Mouse (Mus musculus): ENCODE data around the gene Olfr424. TPM values are rescaled to one million over a fixed set of nuclear protein-coding genes. Genes with fewer than 3 reads are reported as not detected.

Gene Olfr424
- total RNA-seq (2021), result not detected
- long read RNA-seq, experiment 1, result 0 reads
- long read RNA-seq, experiment 2, result 0 reads

DNA sequence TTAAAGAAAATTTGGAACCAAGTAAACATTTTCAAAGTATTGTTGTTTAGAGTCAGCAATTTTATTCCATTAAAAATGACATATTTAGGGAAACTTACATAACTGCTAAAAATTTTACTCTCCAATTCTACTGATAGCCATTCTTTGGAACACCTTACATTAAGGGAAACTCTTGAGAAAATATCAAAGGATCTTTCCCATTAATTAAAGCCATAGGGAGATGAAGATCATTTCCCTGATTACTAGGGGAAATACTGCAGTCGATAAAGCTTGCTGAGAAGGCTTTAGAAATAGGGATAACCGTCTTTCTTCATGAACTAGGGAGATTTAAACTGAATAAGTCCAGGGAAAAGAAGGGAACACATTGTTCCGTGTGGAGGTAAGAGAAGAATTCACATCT, at the start of gene Olfr424:
Olfr424 (plus strand) TSS at position 301 of the 400 bp plus-strand sequence.
- Histone ChIP-seq H3K4me3 (no peak within 1 kb of the TSS), H3K27ac (no peak within 1 kb of the TSS)
- DNase-seq, result no peak
- no peak for TF ChIP-seq CTCF (IDR thresholded peaks at IDR 0.05)
- intact Hi-C loops (cut with DNase I), result no loop called here

DNA sequence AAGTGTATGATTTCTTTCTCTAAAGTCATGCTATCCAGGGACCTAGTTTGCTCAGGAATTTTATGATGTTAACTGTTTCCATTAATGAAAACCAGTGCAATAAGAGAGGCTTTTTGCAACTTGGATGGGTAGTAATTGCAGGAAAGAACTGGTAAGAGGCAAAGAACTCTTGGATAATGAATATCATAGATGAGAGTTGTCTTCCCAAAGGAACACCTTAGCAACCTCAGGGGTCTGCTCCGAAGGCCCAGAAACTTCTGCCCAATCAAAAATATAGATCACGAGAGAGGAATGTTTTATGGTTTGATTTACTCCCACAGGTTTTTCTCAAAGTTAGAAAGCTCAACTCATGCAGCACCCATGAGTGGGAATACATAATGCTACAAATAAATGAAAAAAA, 47.3 kb upstream of the Olfr424 start, which contains the start of gene Olfr429:
Olfr429 (plus strand) TSS at position 301 of the 400 bp plus-strand sequence.
- no peak within 1 kb of the TSS for H3K27ac ChIP-seq
- no peak for DNase-seq
- no peak for TF ChIP-seq CTCF (IDR thresholded peaks at IDR 0.05)
- no peak within 1 kb of the TSS for H3K4me3 ChIP-seq
- intact Hi-C loops (cut with DNase I), result no loop called here

DNA sequence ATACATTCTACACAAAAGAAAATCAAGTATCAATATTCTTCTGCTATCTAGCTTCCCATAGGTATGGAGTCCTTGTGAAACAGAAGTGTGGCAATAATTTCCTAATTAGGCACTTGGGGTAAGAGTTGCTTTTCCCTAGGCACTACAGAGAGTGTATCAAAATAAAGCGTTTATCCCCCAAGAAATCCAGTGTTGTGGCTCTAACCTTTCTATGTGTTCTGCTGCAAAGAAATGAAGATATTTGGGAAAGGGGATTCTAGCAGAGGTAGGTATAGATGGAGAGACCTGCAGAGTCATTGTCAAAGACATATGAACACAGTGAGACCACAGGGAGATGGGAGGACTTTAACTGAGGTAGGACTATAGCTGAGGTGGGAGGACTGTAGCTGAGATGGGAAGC, 34.7 kb upstream of the Olfr424 start, which contains the start of gene Olfr427:
Olfr427 (plus strand) TSS at position 301 of the 400 bp plus-strand sequence.
- intact Hi-C loops (cut with DNase I), result no loop called here
- TF ChIP-seq CTCF (IDR thresholded peaks at IDR 0.05), result no peak
- no peak for DNase-seq
- Histone ChIP-seq H3K27ac (no peak within 1 kb of the TSS), H3K4me3 (no peak within 1 kb of the TSS)

DNA sequence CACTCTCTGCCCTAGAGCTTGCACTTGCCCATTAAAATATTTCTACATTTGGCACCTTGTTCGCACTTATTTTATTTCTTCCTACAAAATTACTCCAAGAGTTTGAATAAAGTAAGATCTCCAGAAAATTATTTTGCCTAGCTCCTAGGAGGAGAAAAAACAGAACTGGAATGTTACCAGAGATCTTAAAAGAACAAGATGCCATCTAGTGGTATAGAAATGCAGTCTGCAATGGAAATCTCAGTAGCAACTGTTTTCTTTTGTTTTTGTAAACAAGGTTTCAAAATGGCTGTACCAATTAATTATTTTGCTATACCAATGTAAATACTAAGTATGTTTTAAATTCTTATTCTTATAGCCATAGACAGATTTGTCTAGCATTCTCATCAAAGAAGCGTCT, 27.6 kb upstream of the Olfr424 start:
- no peak for DNase-seq
- no peak overlapping the region for H3K4me3 ChIP-seq
- no peak overlapping the region for H3K27ac ChIP-seq
- TF ChIP-seq CTCF (IDR thresholded peaks at IDR 0.05), result peak; percentile 54
- intact Hi-C loops (cut with DNase I), result no loop called here

DNA sequence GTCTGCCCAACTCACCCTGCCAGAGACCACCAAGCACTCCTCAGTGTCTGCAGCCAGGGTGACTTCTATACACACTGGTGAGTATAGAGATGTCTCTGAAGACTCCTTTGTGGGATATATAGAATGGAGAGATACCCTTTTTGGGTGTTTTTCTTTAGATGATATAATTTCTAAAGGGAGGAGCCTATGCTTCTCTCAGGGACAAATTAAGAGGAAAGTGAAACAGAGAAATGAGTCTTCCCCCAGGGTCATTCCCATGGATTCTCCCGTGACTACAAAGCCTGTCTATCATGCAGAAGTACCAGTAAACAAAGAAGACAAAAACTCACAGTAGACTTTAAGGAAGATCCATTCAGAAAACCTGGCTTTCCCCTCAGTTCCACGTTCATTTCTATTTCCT, 10.3 kb upstream of the Olfr424 start, which contains the start of gene Olfr231:
Olfr231 (minus strand) TSS at position 101 of the 400 bp plus-strand sequence.
- TF ChIP-seq CTCF (IDR thresholded peaks at IDR 0.05), result no peak
- Histone ChIP-seq H3K4me3 (no peak within 1 kb of the TSS), H3K27ac (no peak within 1 kb of the TSS)
- intact Hi-C loops (cut with DNase I), result no loop called here
- no peak for DNase-seq

DNA sequence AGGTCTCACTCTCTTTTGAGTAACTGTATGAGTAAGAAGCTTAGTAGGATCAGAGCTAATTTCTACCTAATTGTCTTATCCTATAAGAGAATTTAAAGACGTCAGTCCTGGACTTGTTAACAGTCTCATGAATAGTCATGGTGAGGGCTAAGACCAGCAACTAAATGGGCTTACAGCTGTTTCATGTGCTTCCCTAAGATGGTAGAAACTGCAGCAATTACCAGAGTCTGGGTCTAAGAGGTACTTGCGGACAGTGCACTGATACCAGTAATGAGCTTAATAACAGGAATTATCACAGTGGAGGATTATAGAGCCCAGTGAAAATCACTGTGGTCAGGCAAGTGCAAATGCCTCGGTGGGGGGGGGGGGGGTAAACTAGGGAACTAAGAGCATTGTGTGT, 682 bp downstream of the Olfr424 start:
- DNase-seq, result no peak
- intact Hi-C loops (cut with DNase I), result no loop called here

DNA sequence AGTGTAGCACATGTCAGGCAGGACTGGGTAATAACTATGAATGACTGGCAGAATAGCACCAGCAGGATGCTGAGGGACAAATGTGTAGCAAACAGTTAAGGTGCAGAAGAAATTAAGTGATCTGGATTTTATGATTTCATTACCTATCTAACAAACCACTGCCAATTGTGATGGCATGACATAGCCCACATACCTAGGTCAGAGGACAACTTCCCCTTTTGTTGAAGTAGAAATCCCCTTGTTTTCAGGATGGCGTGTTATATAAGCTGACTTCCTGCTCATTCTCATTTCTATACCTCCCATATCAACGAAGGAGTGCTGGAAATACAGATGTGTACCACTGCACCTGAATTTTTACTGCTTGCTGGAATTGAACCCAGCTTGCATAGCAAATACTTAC, 10.1 kb downstream of the Olfr424 start:
- no peak for DNase-seq
- no peak overlapping the region for H3K27ac ChIP-seq
- no peak overlapping the region for H3K4me3 ChIP-seq
- intact Hi-C loops (cut with DNase I), result no loop called here
- TF ChIP-seq CTCF (IDR thresholded peaks at IDR 0.05), result no peak

More for the DNA sequence above, 682 bp downstream of the Olfr424 start:
- Histone ChIP-seq H3K4me3 (no peak overlapping the region), H3K27ac (no peak overlapping the region)
- TF ChIP-seq CTCF (IDR thresholded peaks at IDR 0.05), result no peak

DNA sequence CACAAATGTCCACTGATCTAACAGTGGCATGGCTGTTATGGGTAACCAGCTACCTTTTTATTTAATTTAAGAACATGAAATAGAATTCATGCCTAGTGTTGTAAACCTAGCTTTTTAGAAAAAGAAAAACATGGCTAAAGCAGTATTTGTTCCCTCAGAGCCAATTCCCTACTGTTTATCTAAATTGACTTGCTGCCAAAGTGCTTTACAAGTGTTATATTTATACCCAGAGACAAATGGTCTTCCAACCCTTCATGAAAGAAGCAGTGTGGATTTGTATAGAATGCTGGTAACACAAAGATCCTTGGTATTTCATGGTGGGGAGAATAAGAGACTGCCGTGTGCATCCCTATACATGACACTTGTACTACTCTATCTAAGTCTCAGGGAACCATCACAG, 15.4 kb downstream of the Olfr424 start:
- H3K4me3 ChIP-seq, result no peak overlapping the region
- no peak for TF ChIP-seq CTCF (IDR thresholded peaks at IDR 0.05)
- intact Hi-C loops (cut with DNase I), result no loop called here
- H3K27ac ChIP-seq, result no peak overlapping the region
- DNase-seq, result no peak

DNA sequence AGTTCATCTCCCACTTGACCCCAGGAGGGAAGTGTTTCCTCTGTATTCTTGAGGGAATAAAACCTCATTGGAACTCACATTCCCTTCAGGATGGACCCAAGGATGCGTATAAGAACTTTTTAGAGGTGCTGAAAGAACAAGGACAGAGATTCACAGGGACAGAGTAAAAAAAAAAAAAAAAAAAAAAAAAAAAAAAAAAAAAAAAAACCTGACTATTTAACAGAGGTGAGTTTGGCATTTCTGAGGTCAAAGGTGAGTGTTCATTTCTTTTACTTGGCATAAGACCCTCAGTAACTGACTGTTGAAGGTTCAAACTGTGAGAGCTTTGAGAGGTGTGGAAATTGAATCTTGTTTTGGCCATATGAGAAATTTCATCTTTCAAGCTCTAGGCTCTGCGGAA, 18.0 kb downstream of the Olfr424 start:
- no peak for DNase-seq
- no peak overlapping the region for H3K27ac ChIP-seq
- no peak overlapping the region for H3K4me3 ChIP-seq
- intact Hi-C loops (cut with DNase I), result no loop called here
- TF ChIP-seq CTCF (IDR thresholded peaks at IDR 0.05), result no peak

DNA sequence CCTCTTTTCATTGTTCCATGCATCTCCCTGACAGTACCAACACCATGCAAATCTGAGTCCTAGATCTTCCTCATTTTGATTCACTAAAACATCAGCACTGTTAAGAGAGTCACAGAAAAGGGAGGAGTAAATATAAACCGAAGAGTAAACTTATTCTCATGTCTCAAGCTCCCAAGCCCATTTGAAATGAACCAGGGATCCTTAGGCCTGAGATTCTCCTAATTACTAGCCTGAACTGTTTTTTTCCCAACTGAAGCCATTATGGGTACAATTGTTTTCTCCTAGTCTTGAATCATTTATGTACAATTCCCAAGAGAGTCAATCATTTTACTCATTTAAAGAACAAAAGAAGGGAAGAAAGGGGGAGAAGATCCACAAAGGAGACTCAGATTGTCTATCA, 24.0 kb downstream of the Olfr424 start, which contains the start of gene Olfr420:
Olfr420 (plus strand) TSS at position 301 of the 400 bp plus-strand sequence.
- intact Hi-C loops (cut with DNase I), result no loop called here
- Histone ChIP-seq H3K27ac (no peak within 1 kb of the TSS), H3K4me3 (no peak within 1 kb of the TSS)
- TF ChIP-seq CTCF (IDR thresholded peaks at IDR 0.05), result no peak
- DNase-seq, result no peak

DNA sequence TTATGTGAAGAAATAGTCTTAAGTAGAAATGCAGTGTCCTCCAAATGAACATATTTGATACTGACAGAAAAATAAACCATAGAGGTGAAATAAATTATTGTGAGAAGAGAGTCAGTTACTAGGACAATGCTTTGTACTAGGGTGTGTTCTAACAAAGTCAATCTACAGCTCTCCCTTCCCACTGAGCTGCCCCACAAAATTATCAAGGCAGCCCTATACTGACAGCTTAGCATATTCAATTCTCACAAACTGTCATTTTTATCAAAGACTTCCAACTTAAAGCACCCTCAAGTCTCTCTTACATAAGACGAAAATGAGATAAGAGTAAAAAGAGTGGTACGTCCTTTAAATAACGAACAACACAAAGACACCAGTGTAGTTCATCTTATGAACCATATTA, 26.3 kb downstream of the Olfr424 start:
- no peak overlapping the region for H3K4me3 ChIP-seq
- TF ChIP-seq CTCF (IDR thresholded peaks at IDR 0.05), result no peak
- no peak overlapping the region for H3K27ac ChIP-seq
- intact Hi-C loops (cut with DNase I), result no loop called here
- no peak for DNase-seq

DNA sequence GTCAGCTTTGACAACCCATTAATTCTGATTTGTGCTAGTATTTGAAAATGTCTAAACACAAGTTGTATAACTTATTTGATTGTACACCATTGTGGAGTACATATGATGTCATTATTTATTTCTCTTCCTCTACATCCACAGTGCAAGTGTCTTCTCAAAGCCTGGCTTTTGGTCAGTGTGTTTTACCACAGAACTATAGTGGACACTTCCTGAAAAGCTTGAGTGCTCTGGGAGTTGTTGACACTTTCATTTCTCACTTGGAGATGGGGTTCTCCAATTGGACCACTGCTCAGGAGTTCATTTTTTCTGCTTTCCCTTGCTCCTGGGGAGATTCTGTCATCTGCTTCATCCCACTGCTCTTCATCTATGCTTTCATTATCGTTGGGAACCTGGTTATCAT, 27.2 kb downstream of the Olfr424 start:
- no peak overlapping the region for H3K27ac ChIP-seq
- H3K4me3 ChIP-seq, result no peak overlapping the region
- intact Hi-C loops (cut with DNase I), result no loop called here
- DNase-seq, result no peak
- no peak for TF ChIP-seq CTCF (IDR thresholded peaks at IDR 0.05)

DNA sequence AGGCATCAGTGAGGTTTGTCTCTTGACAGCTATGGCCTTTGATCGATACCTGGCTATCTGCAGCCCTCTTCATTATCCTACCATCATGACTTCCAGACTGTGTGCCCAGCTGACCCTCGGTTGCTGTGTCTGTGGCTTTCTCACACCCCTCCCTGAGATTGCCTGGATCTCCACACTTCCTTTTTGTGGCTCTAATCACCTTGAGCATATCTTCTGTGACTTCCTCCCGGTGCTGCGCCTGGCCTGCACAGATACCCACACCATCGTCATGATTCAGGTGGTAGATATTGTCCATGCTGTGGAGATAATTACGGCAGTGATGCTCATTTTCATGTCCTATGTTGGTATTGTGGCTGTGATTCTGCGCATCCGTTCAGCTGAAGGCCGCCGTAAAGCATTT, 27.8 kb downstream of the Olfr424 start:
- Histone ChIP-seq H3K27ac (no peak overlapping the region), H3K4me3 (no peak overlapping the region)
- no peak for TF ChIP-seq CTCF (IDR thresholded peaks at IDR 0.05)
- no peak for DNase-seq
- intact Hi-C loops (cut with DNase I), result no loop called here

DNA sequence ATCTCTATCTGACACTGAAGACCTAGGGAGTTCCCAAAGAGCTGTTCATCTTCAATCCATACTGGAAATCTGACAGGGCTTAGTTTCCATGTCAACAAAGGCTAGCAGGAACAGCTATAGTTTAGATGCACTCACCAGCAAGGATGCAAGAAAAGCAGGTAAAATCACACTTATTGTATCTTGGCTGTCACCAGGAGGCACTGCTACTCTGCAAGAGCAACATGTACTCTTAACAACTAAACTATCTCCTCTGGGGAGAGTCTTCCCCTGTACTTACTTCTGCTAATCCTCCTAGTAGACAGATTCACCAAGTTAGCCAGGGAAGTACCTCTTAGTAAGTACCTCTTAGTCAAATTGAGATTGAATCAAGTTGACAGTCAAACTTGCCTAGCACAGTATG, 37.7 kb downstream of the Olfr424 start:
- Histone ChIP-seq H3K27ac (no peak overlapping the region), H3K4me3 (no peak overlapping the region)
- intact Hi-C loops (cut with DNase I), result loop anchor here (5.0 kb wide), 1 partner anchor 298 kb away; no protein-coding TSS in a partner anchor
- DNase-seq, result no peak
- TF ChIP-seq CTCF (IDR thresholded peaks at IDR 0.05), result no peak

All from gastrocnemius, adult 2 months (tissue).